Mouse (Mus musculus) embryonic facial prominence, embryonic 12.5 days (tissue): ENCODE results near the gene Ltb. TPM values are rescaled to one million over a fixed set of nuclear protein-coding genes. Genes with fewer than 3 reads are reported as not detected.

ENCODE experiments used
- ATAC-seq: fragments of 200-750 bp; cut with Nextera tagmentation; 2 replicates; pipeline ENCODE4 v1.8.0; 2017; ENCODE audit not compliant: insufficient number of reproducible peaks, insufficient read depth, low FRiP score, low TSS enrichment
- H3K27ac ChIP-seq: fragments of 300-500 bp; sonication (generic); 2 replicates; pipeline ENCODE4 v1.5.1; 2016; ENCODE audit warnings: mild to moderate bottlenecking
- H3K27me3 ChIP-seq: fragments of 300-500 bp; sonication (generic); 2 replicates; pipeline ENCODE4 v1.6.1; 2016; ENCODE audit warnings: mild to moderate bottlenecking, moderate library complexity
- H3K36me3 ChIP-seq: fragments of 300-500 bp; sonication (generic); 2 replicates; pipeline ENCODE4 v1.6.1; 2016; ENCODE audit warnings: mild to moderate bottlenecking
- H3K4me1 ChIP-seq: fragments of 300-500 bp; sonication (generic); 2 replicates; pipeline ENCODE4 v1.6.1; 2016
- H3K4me2 ChIP-seq: fragments of 300-500 bp; sonication (generic); replicated peaks from 2 replicates; pipeline ENCODE4 v1.6.1; 2016; ENCODE audit warnings: mild to moderate bottlenecking, moderate library complexity
- H3K4me3 ChIP-seq: fragments of 300-500 bp; sonication (generic); 2 replicates; pipeline ENCODE4 v1.5.1; 2016; ENCODE audit warnings: mild to moderate bottlenecking
- H3K9ac ChIP-seq: fragments of 300-500 bp; sonication (generic); 2 replicates; pipeline ENCODE4 v1.6.1; 2016; ENCODE audit warnings: mild to moderate bottlenecking, moderate library complexity
- H3K9me3 ChIP-seq: fragments of 300-500 bp; sonication (generic); 2 replicates; pipeline ENCODE4 v1.6.1; 2016; ENCODE audit warnings: mild to moderate bottlenecking, moderate library complexity
- WGBS: fragments of 180-500 bp; shearing (Covaris S2); methylation state at CpG from one replicate; pipeline ENCODE4 v1.1.7; 2016; 5-methylcytosine and 5-hydroxymethylcytosine counted together
- polyA plus RNA-seq: library from polyadenylated mRNA; unstranded; fragments of >200 nt; fragmentation: Nextera tagmentation; extraction: Ambion mirVana; gene quantifications from 2 replicates; pipeline ENCODE4 v1.2.1, GENCODE M21; 2016

Ltb gene
- polyA plus RNA-seq, 1 experiment from 2014 or later, result 0.95 TPM

GRCm38 (mm10) chr17:35185639-35186611 lies 8.3 kb upstream of the Ltb start:
- H3K9me3 ChIP-seq, result no peaks in the 10 kb centered on the region

GRCm38 (mm10) chr17:35186681-35187080 lies 7.6 kb upstream of the Ltb start:
- H3K36me3 ChIP-seq, result no peaks in the 10 kb centered on the region
- H3K9ac ChIP-seq, result no peak overlapping the region
- peak overlapping the region; percentile 37 for H3K4me3 ChIP-seq
- H3K27me3 ChIP-seq, result no peaks in the 10 kb centered on the region
- H3K27ac ChIP-seq, result peak overlapping the region; percentile 77
- WGBS, result 2% methylated on average over 4 of the region's 4 CpGs
- peak overlapping the region; percentile 55 for H3K4me2 ChIP-seq
- peaks cover 7% of the 10 kb centered on the region for H3K4me1 ChIP-seq
- H3K9me3 ChIP-seq, result no peaks in the 10 kb centered on the region
- no peak for ATAC-seq

More at GRCm38 (mm10) chr17:35185639-35186611, 8.3 kb upstream of the Ltb start:
- Histone ChIP-seq H3K4me2 (peak overlapping the region; percentile 55), H3K27ac (peak overlapping the region; percentile 77), H3K36me3 (no peaks in the 10 kb centered on the region), H3K4me3 (peak overlapping the region; percentile 37), H3K27me3 (no peaks in the 10 kb centered on the region), H3K4me1 (peaks cover 7% of the 10 kb centered on the region), H3K9ac (peak overlapping the region; percentile 38; the same call in 1 of the 2 replicates)
- ATAC-seq, result 0 out of 2 replicates have a peak, but pooled peaks have one; percentile 29
- WGBS, result 3% methylated on average over 17 of the region's 18 CpGs

DNA sequence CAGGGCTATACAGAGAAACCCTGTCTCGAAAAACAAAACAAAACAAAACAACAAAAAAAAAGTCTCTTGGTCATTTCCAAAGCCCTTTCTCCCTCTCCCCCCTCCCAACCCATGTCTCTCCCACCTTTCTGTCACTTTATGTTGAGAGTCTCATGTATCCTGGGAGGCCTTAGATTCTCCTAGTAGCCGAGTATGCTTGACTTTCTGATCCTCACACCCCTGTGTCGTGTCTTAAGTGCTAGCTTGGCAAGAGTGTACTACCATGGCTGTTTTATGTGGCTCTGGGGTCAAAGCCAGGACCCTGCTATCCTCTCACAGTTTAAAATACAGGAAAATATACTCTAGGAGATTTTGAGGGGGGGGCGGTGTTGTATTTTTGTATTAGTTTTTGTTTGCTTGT lies 6.9 kb upstream of the Ltb start:
- no peak for ATAC-seq
- H3K27ac ChIP-seq, result no peak overlapping the region

GRCm38 (mm10) chr17:35187959-35188610 lies 6.2 kb upstream of the Ltb start, which contains the start of gene Lst1:
Gene Lst1 (minus strand): TSS chr17:35188439.
- H3K36me3 ChIP-seq, result no peaks in the 10 kb centered on the region
- H3K9ac ChIP-seq, result no peak within 1 kb of the TSS
- no peak within 1 kb of the TSS for H3K4me3 ChIP-seq
- no peaks in the 10 kb centered on the region for H3K27me3 ChIP-seq
- H3K4me1 ChIP-seq, result peaks cover 7% of the 10 kb centered on the region
- ATAC-seq, result no peak
- no peaks in the 10 kb centered on the region for H3K9me3 ChIP-seq
- 71% methylated on average over 7 of the region's 7 CpGs for WGBS
- no peak within 1 kb of the TSS for H3K4me2 ChIP-seq
- H3K27ac ChIP-seq, result no peak within 1 kb of the TSS

More for the DNA sequence above, 6.9 kb upstream of the Ltb start:
- Histone ChIP-seq H3K9ac (no peak overlapping the region), H3K36me3 (no peaks in the 10 kb centered on the region), H3K9me3 (no peaks in the 10 kb centered on the region), H3K4me2 (no peak overlapping the region), H3K27me3 (no peaks in the 10 kb centered on the region), H3K4me3 (no peak overlapping the region), H3K4me1 (peaks cover 7% of the 10 kb centered on the region)
- 73% methylated on average over 4 of the region's 4 CpGs for WGBS

DNA sequence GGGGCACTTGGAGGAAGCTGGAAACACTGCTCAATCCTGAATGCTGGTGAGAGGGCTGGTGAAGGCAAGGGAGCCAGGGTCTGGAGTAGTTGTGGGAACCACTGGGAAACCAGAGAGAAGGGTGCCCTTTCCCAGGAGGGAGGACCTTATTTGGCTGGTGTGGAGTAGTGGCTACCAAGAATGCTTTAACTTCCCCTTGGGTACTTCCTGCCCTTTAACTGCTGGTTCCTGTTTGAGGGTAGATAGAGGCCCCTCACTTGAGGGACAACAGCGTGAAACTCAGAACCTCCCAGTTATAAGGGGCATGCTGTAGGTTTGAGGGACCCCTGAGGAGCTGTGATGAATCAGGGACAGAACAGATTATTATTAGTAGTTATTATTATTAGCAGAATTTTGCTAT lies 5.1 kb upstream of the Ltb start:
- Histone ChIP-seq H3K27ac (no peak overlapping the region), H3K4me3 (no peak overlapping the region), H3K4me2 (no peak overlapping the region), H3K4me1 (peaks cover 7% of the 10 kb centered on the region), H3K9ac (no peak overlapping the region), H3K36me3 (no peaks in the 10 kb centered on the region), H3K9me3 (no peaks in the 10 kb centered on the region), H3K27me3 (peaks cover 11% of the 10 kb centered on the region)
- WGBS, result 54% methylated on average over 1 of the region's 1 CpGs
- ATAC-seq, result no peak

DNA sequence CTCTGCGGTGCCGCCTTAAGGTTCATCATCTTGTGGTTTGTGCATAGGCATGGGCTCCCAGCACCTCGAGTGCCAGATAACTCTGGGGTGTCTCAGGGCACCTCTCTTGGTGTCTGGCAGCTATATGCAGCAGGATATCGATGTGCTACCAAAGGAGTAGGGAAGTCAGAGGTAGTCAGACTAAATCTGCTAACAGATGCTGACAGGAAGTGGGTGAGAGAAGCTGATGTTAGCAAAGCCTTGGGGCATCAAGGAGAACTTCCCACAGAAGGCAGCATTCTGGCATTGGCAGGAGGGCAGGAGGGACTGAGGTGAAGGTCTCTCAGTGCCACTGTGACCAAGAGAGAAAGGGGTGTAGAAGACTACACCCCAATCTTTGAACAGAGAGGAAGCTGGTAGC lies 4.1 kb upstream of the Ltb start:
- 75% methylated on average over 4 of the region's 4 CpGs for WGBS
- ATAC-seq, result no peak
- no peak overlapping the region for H3K4me2 ChIP-seq
- H3K27ac ChIP-seq, result no peak overlapping the region
- H3K4me3 ChIP-seq, result no peak overlapping the region
- peaks cover 12% of the 10 kb centered on the region for H3K4me1 ChIP-seq
- H3K9ac ChIP-seq, result no peak overlapping the region
- H3K27me3 ChIP-seq, result peaks cover 20% of the 10 kb centered on the region
- no peaks in the 10 kb centered on the region for H3K36me3 ChIP-seq
- no peaks in the 10 kb centered on the region for H3K9me3 ChIP-seq

DNA sequence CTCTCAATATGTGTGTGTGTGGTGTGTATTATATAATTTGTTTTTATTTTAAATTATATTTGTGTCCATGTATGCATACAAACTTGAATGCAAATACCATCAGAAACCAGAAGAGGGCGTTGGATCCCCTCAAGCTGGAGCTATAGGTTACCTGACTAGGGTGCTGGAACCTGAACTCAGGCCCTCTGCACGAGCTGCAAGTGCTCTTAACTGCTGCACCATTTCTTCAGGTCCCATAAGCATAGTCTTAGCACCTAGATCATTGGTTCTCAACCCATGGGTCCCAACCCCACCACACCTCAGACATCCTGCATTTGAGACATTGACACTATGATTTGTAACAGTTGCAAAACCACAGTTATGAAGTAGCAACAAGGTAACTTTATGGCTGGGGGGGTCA lies 2.5 kb upstream of the Ltb start:
- Histone ChIP-seq H3K4me1 (peaks cover 17% of the 10 kb centered on the region), H3K27ac (no peak overlapping the region), H3K9ac (no peak overlapping the region), H3K9me3 (no peaks in the 10 kb centered on the region), H3K4me2 (no peak overlapping the region), H3K4me3 (no peak overlapping the region), H3K27me3 (peaks cover 36% of the 10 kb centered on the region), H3K36me3 (no peaks in the 10 kb centered on the region)
- WGBS, result 75% methylated on average over 2 of the region's 2 CpGs
- ATAC-seq, result no peak

DNA sequence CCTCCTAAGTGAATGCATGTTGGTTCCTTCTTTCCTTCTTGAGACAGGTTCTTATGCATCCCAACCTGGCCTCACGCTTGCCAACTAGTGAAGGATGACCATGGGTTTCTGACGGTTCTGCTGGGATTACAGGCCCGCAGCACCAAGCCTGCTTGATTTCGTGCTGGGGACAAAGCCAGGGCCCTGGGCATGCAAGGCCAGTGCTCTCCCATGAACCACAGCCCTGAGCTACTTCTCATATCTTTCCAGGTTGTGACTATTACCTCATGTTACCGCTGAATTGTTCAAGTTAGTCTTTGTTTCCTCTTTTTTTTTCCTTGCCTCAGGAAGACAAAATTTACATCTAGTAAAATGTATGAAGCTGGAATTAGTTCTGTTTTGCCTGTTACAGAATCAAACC lies 1.3 kb upstream of the Ltb start:
- Histone ChIP-seq H3K27ac (no peak overlapping the region), H3K9ac (no peak overlapping the region), H3K4me1 (peaks cover 17% of the 10 kb centered on the region), H3K9me3 (no peaks in the 10 kb centered on the region), H3K4me3 (no peak overlapping the region), H3K4me2 (no peak overlapping the region), H3K36me3 (no peaks in the 10 kb centered on the region), H3K27me3 (peaks cover 43% of the 10 kb centered on the region)
- ATAC-seq, result no peak
- WGBS, result 82% methylated on average over 5 of the region's 5 CpGs

- Histone ChIP-seq H3K9me3 (no peaks in the 10 kb centered on the region), H3K4me3 (peak overlapping the region; percentile 40), H3K4me1 (peaks cover 20% of the 10 kb centered on the region), H3K9ac (peak overlapping the region; percentile 52), H3K27ac (no peak overlapping the region), H3K36me3 (no peaks in the 10 kb centered on the region), H3K27me3 (peaks cover 53% of the 10 kb centered on the region), H3K4me2 (peak overlapping the region; percentile 68)
- WGBS, result 41% methylated on average over 19 of the region's 19 CpGs
- ATAC-seq, result 0 out of 2 replicates have a peak, but pooled peaks have one; percentile 12
These were observed 798 bp downstream of the Ltb start for GRCm38 (mm10) chr17:35194844-35195630.

DNA sequence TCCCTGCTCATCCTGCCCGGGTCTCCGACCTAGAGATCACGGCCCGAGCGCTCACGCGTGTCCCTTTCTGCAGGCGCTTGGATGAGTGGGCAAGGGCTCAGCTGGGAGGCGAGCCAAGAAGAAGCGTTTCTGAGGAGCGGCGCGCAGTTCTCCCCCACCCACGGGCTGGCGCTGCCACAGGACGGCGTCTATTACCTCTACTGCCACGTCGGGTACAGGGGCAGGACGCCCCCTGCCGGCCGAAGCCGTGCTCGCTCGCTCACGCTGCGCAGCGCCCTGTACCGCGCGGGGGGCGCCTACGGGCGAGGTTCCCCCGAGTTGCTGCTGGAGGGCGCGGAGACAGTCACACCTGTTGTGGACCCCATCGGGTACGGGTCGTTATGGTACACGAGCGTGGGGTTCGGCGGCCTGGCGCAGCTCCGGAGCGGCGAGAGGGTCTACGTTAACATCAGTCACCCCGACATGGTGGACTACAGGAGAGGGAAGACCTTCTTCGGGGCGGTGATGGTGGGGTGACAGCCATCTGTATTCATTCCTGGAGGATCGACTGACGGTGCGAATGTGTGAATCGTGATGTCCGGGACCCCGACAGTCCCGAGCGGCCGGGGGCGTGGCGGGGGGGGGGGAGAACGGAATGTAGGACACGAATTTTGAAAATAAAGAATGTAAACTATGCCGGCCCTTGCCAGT lies 1.5 kb downstream of the Ltb start:
- Histone ChIP-seq H3K4me3 (peak overlapping the region; percentile 40), H3K36me3 (no peaks in the 10 kb centered on the region), H3K4me1 (peaks cover 20% of the 10 kb centered on the region), H3K4me2 (peak overlapping the region; percentile 68), H3K9ac (peak overlapping the region; percentile 52), H3K27ac (no peak overlapping the region), H3K27me3 (peaks cover 61% of the 10 kb centered on the region), H3K9me3 (no peaks in the 10 kb centered on the region)
- WGBS, result 2% methylated on average over 66 of the region's 66 CpGs
- peak; percentile 81; the same call in 1 of the 2 replicates for ATAC-seq

DNA sequence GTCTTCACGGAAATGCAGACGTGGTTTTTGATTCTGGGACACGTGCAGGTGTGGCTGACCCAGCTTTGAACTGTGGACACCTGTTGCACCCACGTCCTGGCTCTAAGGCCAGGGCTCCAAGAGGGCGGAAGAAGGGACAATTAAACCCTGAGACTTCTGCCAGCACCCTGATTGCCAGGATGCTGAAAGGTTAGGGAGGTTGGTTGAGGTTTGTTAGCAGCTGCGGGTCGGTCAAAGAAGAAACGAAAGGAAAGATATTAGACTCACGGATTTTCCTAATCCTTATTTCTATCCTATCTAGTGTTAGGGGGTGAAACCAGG lies 2.0 kb downstream of the Ltb start:
- Histone ChIP-seq H3K36me3 (no peaks in the 10 kb centered on the region), H3K27me3 (peaks cover 66% of the 10 kb centered on the region), H3K4me3 (peak overlapping the region; percentile 40), H3K9ac (no peak overlapping the region; the same call in 1 of the 2 replicates), H3K27ac (no peak overlapping the region), H3K9me3 (no peaks in the 10 kb centered on the region), H3K4me2 (peak overlapping the region; percentile 68), H3K4me1 (peaks cover 20% of the 10 kb centered on the region)
- ATAC-seq, result no peak
- 33% methylated on average over 9 of the region's 9 CpGs for WGBS
